Mouse (Mus musculus) cerebellum, adult 9-11 months (tissue): Measurements from ENCODE around the gene Fign.

Experiments
- DNase-seq: peaks from one replicate; pipeline ENCODE4 v3.0.0; 2022

Fign gene

DNA sequence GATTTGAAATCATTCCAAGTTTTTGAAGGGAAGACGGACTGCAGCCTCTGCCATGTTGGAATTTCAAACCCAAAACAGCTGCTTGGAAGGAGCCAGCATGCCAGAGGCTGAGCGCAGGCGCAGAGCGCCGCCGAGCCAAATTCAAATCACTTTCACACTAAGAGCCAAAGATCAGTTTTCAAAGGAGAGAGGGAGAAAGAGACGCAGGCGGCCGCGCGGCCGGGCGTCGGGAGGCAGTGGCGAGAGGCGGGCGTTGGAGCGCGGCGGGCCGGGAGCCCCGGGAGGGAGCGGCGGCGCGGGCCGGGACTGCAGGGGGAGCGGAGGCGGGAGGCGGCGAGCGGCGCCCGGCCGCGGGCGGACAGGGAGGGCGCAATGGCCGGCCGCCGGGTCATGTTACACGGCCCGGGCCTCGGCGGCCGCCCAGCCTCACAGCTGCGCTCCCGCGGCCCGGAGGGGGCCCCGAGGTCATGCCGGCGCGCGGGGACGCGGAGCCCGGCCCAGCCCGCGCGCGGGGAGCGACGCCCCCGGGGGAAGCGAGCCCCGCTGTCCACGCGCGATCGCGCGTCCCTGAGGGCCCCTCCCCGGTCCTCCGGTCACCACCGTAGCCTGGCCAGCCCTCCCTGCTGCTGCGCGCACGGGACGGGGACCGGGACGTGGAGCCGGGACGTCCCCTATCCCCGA, at the start of gene Fign:
Fign (minus strand) TSS at position 102 of the 681 bp plus-strand sequence.
- peak; percentile 38 for DNase-seq

DNA sequence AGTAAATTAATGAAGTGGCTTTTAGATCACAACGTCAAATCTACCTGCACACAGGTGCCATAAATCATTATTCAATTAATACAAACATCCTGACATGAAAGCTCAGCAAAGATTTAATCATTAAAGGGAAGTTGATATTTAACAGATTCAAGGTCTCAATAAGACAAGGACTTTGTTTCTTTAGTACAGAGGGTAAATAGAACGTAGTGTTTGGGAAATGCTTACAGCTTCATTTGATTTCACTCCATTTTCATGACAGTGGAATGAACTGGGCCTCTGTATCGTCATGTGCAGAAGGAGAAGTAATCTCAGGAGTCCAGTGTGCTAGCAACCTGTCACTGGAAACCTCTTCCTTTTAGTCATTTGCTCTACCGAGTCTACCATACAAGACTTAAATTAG, 35.8 kb upstream of the Fign start:
- DNase-seq: no peak

DNA sequence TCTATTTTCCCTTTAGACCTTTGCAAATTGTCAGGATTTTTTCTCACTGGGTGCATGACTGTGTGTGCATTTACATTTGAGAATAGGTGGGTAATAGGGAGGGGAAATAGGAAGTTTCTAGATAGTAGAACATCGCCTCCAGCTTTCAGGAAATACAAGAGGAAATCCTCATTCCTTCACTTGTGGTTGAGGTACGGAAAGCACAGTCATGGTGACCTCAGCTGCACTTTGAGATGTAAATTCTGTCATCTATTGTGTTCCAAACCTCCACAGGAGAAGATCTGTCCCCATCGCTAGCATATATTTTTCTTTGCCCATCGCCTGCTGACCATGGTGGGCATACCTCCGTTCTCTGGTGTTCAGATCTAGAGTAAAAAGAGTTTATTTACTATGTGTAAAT, 22.7 kb upstream of the Fign start:
- no peak for DNase-seq

DNA sequence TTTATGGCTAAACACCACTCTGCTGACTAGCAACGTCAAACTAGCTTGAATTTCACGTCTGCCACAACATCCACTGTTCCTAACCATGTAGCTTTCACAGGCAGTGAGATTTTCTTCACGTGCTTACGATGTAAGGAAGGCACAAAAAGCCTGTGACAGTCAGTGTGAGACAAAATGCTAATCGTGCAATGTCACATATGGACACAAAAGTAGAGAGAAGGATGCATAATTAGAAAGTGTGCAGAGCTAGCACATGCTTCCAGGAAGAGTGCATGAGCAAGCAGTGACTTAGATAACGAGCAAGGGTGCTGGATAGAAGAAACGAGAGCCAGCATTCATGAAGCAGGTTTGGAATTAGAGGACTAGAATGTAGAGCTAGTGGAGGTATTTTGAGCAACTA, 18.8 kb upstream of the Fign start:
- DNase-seq: no peak

DNA sequence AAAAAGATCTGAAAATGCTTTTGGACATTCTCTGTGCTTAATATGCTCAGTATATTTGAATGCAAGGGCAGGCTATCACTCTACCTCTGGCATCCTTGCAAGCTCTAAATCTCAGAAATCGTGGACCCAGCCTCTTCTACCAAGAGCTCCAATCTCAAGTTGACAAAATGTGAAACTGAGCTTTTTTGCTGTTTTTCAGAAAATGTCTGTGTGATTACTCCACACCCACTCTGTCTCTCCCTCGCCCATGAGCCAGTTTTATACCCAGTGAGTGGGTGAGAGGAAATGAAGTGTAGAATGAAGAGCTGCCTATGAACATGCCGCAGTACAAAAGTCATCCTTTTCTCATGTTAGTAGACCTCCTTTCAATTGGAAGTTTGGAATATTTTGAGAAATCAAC, 13.3 kb upstream of the Fign start:
- DNase-seq: no peak

DNA sequence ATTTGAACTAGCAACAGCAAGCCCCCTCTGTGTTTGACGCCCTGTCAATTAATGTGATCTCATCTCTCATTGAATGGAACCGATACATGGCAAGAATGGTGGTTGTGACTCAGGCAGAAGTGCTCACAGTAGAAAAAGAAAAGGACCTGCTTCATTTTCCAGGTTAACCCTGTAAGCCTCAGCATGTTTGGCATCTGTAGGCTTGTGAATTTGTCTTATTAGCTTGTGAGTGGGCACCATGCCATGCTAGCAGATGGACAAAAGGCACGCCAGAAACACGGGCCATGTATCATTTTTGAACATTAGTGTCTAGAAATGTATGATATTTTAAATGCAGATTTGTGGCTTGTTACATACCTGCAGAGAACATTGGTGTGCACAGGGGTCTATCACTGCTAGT, 12.0 kb upstream of the Fign start:
- peak; percentile 7 for DNase-seq

DNA sequence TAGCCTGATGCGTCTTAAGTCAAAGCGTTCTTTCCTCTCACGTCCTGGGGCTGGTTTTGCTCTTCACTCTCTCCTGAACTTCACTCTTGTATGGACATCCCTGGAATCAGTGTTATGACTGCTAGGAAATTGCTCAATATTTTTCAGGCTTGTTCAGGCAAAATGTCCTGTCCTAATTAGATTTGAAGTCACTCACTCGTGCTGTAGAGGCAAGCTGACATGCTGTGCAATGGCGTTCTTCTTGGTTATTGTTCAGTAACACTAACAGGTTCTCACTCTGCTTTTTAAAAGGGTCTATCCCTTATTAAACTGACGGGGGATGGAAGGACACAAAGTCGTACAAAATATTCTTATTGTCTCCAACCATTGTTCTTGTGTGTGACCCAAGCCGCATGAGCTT, 10.2 kb upstream of the Fign start:
- DNase-seq: no peak

DNA sequence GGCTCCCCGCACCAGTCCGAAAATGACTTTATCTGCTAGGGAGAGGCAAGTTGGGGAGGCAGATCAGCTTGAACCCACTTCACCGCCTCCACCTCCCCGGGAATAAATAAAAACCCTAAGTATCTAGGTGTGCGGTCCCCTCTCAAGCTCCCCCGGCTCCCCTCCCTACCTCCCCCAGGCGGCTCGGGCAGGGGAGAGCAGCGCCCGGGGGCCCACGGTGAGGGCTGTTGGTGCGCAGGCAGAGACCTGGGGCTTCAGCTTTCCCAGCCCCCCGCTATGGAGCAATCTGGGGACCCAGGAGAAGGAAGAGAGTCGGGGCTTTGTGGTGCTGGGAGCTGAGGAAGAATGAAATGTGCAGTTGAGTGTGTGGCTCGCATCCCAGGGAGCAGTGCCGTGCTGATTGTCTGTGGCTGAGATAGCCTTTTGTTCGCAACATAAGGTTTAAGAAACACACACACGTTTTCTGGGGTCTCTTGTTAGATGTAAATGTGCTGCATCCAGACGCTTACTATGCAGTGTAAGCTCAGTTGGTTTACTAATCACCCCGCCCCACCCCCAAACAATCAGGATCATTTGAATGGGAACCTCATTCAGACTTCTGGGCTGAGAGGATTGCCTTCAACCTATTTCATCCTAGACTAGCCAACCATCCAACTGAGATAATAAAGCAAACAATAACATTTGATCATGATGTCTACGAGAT, 931 bp upstream of the Fign start:
- peak; percentile 5 for DNase-seq

DNA sequence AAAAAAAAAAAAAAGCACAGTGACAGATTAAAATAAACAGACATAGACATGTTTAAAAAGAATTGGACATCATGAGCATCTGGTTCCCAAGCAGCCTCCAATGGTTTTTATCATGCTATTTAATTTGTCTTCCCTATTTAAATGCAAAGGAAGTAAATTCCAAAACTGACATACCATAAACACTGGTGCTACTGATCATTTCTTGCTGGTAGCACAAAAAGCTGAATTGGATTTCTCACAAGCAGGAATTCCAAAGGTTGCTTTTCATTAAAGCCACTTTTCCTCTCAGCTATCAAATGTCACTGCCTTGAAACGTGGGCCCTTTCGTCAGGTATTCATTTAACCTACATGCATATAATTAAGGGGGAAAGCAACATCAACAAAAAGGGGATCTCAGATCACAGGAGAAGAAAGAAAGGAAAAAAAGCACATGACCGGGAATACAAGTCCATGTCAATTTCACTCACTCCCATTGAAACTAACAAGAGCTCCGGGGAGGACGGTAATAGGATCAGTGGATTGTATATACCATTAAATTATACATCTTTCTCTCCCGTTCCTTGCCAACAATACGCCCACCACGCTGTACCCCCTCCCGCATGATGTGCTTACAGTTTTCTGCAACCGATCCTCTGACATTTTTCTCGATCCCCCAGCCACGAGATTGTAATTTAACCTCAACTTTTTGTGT, 972 bp downstream of the Fign start:
- no peak for DNase-seq

DNA sequence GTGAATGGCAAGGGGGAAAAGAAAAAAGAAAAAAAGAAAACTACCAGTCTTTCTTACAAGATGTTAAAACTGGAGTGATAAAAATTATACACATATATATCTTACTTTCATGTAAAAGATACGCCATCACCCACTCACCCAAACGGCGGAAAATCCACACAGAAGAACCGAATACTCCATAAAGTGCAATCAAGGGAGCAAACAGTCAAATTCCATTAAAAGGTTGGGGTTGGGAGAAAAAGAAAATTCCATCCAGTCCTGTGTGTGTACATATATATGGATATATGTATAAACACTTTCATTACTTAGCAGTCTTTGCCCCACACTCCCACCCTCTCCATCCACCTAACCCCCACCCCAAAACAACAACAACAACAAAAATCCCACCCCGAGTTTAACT, 1.7 kb downstream of the Fign start:
- no peak for DNase-seq

DNA sequence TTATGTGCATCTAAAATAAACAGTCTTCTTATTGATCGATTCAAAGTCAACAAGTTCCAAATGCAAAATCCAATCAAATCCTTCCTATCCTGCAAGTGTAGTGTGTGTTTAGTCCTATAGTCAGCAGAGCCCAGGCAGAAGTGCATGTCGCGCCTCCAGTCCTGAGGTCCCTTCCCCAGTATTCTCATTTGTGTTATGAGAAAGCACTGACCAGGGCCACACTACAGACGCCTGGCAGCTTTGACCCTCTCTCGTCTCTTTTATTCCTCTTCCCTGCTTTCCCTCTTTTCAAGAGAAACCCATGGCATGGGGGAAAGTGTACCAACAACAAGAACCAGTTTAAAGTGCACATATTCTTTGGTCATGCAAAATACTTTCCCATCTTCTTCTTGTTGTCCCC, 2.3 kb downstream of the Fign start:
- DNase-seq: no peak

DNA sequence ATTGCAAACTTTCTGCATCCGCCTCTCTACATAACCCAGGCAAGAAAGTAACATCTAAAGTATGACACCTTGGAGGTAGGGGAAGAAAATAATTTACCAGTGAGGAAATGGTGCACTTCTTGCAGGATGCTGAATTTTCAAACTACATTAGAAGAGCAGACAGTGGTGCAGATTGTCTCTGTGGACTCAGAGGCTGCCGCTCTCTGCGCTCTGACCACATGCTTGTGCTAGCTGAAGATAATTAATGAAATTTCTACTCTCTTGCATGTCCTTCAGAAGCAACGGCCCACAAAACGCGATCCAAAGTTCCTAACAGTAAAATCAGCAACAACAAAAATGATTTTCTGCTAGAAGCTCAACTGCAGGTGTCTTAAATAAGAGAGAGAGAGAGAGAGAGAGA, 4.8 kb downstream of the Fign start:
- no peak for DNase-seq

DNA sequence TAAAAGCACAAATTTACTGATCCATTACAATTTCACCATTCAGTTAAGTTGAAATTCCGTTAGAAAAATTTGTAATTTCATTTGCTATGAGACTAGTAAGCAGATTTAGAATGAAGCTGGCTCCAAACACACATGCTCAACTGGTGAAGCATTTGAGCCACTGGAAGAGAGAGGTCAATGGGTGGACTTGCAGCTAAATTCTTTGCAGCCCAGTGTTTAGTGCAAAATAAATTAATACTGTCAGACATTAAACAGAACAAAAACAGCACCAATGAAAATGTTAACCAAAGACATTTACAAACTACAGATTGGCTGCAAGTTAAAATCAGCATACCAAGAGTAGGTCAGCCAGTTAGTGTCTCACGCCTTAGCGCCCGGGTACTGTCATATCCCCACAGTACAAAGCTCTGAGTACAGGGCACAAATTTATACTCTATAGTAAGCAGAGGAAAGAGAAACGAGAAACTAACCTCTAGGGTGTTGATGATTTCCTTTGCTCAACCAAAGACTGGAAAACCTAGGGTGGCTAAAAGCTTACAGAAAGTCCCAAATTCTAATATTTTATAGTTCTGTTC, 13.9 kb downstream of the Fign start:
- no peak for DNase-seq

DNA sequence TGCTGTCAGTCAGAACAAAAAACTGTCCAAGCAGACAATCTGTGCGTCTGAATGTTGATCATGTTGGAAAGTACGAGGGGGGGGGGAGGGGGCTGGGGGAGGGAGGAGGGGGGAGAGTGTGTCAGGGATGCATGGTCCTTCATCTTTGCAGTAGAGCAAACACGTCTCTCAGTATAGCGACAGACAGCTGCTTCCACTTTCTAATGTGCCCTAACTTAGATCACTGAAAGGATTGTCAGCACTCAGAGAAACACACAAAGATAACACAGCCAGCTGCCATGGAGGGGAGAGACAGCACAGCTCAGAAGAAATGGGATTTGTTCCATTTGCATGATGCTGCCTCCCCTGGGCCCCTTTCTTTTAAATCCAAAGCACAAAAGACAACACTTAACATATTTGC, 18.1 kb downstream of the Fign start:
- DNase-seq: no peak

DNA sequence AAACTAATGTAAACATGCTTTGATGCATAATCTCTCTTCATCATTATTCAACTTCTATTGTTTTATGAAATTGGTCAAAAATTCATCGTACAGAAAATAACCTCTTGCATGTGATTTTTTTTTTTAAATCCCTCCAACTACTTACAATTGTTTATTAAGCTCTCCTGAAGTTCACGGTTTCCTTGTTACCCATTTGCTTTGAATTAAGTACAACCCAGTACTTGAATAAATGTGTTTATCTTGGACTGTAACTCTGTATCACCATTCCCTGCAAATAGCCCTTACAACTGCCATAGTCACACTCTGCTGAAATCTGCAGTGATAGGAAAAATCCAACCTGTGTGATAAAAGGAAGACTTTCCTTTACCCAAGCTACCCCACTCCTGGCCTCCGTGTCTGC, 19.3 kb downstream of the Fign start:
- no peak for DNase-seq

DNA sequence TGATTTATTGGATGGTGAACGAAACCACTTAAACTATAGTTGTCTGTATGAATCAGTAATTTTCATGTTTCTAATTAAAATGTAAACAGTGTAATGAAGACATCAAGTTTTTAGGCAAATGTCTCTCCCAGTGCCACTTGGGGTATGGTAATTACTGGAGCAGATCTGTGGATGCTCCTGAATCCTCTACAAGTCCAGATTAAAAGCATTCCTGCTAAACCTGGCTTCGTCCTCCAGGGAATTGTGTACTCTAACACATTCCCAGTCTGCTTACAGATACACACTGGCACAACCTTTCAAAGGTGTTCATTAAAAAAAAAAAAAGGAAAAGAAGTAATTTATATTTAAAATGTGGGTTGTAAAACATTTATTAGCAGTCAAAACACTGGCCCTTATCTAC, 20.0 kb downstream of the Fign start:
- DNase-seq: no peak

DNA sequence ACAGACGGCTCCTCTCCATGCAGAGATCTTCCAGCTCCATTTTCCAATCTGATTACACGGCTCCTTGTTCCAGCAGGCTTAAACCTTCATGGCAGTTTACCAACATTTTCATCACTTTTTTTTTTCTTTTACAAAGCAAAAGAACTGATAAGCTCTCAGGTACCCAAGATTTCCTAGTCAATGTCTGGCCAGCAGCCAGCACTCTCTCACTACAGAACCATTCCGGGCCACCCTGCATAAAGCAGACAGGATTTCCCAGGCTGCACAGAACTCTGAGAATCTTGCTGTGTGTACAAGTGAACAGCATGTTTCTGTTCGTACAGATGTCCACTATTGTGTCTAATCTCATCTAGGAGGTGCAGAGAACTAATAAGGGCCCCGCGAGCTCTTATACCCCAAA, 22.0 kb downstream of the Fign start:
- no peak for DNase-seq

DNA sequence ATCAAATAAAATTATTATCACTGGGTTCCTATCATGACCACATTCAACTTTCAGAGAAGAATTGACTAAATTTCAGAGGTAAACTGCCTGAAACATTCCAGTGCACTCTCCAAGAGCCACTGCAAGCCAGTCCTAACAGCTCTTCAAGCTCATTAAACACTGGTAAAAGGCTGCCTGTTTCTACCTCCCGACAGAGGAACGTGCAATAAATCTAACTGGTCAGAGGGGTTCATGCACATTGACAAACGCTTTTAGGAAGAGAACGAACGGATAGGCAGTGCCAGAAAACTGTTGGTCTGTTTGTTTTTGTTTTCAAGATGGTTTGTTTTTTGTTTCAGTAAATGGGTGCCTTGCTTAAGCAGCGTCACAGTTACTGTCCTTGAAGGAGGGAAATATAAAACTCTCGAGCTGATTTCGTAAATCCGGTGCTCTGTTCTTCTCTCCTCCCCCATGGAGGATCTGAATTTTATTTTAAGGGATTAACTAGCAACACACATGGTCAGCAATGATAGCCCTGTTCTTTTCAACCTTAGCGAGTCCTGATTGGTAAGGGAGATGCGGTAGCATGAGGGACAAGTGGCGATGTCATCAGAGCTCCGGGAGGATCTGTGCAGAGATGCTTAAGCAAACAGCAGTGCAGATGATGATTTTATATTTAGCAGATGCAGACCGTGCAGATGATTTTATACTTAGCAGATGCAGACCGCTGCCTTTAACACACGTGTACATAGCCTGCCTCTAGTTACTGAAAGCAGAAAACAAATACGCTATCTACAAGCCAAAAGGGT, 23.0 kb downstream of the Fign start:
- no peak for DNase-seq

DNA sequence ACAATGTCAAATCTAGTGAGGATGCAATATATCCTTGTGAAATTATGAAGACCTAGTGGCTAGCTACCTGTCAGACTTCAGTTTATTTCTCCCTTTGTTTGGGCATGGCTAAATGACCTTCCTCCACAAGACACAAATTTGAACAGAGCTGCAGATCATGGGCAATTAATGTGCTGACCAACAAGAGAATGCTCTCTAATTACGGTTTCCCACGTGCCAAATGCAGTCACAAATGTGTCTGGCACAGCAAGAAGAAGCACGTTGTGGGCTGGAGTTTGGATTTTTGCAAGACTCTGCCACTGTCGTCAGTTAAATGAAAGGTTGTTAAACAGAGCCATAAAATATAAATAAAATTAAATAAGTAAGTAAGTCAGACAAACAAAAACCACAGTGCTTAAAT, 25.7 kb downstream of the Fign start:
- DNase-seq: no peak

DNA sequence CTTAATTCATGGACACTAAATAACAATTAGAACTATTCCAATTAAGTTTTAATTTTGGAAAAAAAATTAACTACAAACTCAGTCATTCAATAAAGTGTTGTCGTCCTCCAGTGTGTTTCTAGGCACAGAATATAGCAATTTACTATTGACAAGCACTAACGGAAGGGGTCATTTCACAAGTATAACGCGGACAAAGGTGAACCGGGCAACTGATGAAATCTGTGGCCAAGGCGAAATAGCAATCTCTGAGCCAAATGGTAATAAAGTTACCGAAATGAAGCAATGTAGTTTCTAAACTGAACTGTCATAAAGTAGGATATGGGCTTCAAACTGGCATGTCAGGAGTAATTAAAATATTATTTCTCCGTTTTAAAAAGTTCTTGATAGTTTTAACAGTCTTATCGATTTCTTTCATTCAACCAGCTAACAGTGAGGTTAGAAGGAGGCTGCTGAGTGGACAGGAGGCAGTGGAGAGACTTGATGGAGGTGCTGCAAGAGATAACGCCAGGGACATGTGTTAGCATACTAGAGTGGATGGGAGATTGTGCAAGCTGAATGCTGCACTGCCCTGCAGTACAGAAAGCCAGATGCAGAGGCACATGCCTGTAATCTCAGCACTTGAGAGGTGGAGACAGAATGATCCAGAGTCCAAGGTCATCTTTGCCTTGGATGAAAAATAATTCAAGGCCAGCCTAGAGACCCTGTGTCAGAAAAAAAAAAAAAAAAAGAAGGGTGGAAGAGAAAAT, 27.7 kb downstream of the Fign start:
- no peak for DNase-seq

DNA sequence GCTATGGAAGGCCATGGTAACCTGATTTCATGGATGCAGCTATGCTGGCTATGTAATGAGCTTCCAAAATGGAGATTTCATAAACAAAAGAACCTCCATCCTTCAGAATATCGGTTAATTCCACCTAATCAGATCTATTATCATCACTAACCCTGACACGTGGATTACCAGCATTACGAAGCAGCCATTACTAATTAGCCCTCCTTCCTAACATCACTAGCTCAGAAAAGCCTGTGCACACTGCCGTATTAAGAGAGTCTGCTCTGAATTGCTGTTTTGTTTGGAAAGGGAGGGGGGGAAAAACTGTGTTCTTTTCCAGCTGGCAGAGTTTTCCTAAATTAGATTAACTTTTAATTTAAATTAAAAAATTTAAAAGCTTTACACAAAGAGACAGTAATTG, 32.3 kb downstream of the Fign start:
- no peak for DNase-seq

DNA sequence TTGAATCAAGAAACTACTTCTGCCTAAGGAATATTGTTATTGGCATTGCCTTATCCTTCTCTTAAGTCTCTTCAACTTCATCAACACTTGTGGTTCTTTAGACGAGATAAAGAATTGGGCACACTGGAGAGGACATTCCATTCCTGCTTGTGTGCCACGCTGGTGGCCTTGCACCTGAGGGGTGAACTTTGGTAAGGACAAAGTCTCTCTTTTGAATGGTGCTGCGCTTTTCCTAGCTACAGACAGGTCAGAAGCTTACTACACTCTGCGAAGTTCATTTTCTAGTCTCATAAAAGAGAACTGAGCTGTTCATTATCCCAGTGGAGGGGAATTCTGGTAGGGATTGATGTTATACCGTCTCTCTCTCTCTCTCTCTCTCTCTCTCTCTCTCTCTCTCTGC, 38.4 kb downstream of the Fign start:
- DNase-seq: no peak
